Mouse (Mus musculus) embryonic facial prominence, embryonic 10.5 days (tissue): ENCODE results near the gene Gins1. TPM values are rescaled to one million over a fixed set of nuclear protein-coding genes. Genes with fewer than 3 reads are reported as not detected.
"Not testable (repeated sequence)": the region's sequence is repeated elsewhere in the genome, so short reads cannot be mapped to it uniquely, and the experiment has no call there.

ENCODE experiments used
- DNase-seq: peaks from one replicate; pipeline ENCODE4 v3.0.0-alpha.2; 2017; ENCODE audit warnings: low spot score
- H3K27ac ChIP-seq: fragments of 300-500 bp; sonication (generic); replicated peaks from 2 replicates; pipeline ENCODE4 v1.5.1; 2016; ENCODE audit warnings: mild to moderate bottlenecking
- H3K27me3 ChIP-seq: fragments of 300-500 bp; sonication (generic); replicated peaks from 2 replicates; pipeline ENCODE4 v1.6.1; 2016; ENCODE audit warnings: low read depth, mild to moderate bottlenecking; ENCODE audit not compliant: poor library complexity, severe bottlenecking
- H3K36me3 ChIP-seq: fragments of 300-500 bp; sonication (generic); replicated peaks from 2 replicates; pipeline ENCODE4 v1.6.1; 2016; ENCODE audit warnings: mild to moderate bottlenecking, moderate library complexity
- H3K4me1 ChIP-seq: fragments of 300-500 bp; sonication (generic); 2 replicates; pipeline ENCODE4 v1.6.1; 2016
- H3K4me3 ChIP-seq: fragments of 300-500 bp; sonication (generic); 2 replicates; pipeline ENCODE4 v1.5.1; 2016; ENCODE audit warnings: mild to moderate bottlenecking, moderate library complexity
- H3K9me3 ChIP-seq: fragments of 300-500 bp; sonication (generic); 2 replicates; pipeline ENCODE4 v1.6.1; 2016; ENCODE audit warnings: mild to moderate bottlenecking
- WGBS: fragments of 180-500 bp; shearing (Covaris S2); methylation state at CpG from one replicate; pipeline ENCODE4 v1.1.7; 2016; 5-methylcytosine and 5-hydroxymethylcytosine counted together
- polyA plus RNA-seq: library from polyadenylated mRNA; unstranded; fragments of >200 nt; fragmentation: Nextera tagmentation; extraction: Ambion mirVana; gene quantifications from 2 replicates; pipeline ENCODE4 v1.2.1, GENCODE M21; 2016

Gins1 gene
- polyA plus RNA-seq, 1 experiment from 2014 or later, result 76.0 TPM

- H3K4me1 ChIP-seq, result no peaks in the 10 kb centered on the region
- H3K4me3 ChIP-seq, result no peak overlapping the region
- H3K27me3 ChIP-seq, result no peaks in the 10 kb centered on the region
- H3K9me3 ChIP-seq, result no peaks in the 10 kb centered on the region
- WGBS, result 95% methylated on average over 3 of the region's 3 CpGs
- DNase-seq, result no peak
- H3K27ac ChIP-seq, result no peak overlapping the region
- H3K36me3 ChIP-seq, result peaks cover 76% of the 10 kb centered on the region
Observed at GRCm38 (mm10) chr2:150918720-150919119, 13.5 kb downstream of the Gins1 start.

- no peaks in the 10 kb centered on the region for H3K4me1 ChIP-seq
- H3K36me3 ChIP-seq, result peaks cover 79% of the 10 kb centered on the region
- DNase-seq, result no peak
- no peak overlapping the region for H3K27ac ChIP-seq
- no peak overlapping the region for H3K4me3 ChIP-seq
- no peaks in the 10 kb centered on the region for H3K27me3 ChIP-seq
- no peaks in the 10 kb centered on the region for H3K9me3 ChIP-seq
- WGBS, result 93% methylated on average over 3 of the region's 3 CpGs
Observed at GRCm38 (mm10) chr2:150920543-150920942, 15.3 kb downstream of the Gins1 start.

- 89% methylated on average over 6 of the region's 6 CpGs for WGBS
- DNase-seq, result no peak
- Histone ChIP-seq H3K4me3 (no peak overlapping the region), H3K4me1 (no peaks in the 10 kb centered on the region), H3K27me3 (no peaks in the 10 kb centered on the region), H3K9me3 (no peaks in the 10 kb centered on the region), H3K36me3 (peaks cover 81% of the 10 kb centered on the region), H3K27ac (no peak overlapping the region)
Observed at GRCm38 (mm10) chr2:150921697-150922096, 16.5 kb downstream of the Gins1 start.

GRCm38 (mm10) chr2:150922165-150922564 is 17.0 kb downstream of the Gins1 start:
- Histone ChIP-seq H3K4me3 (no peak overlapping the region), H3K9me3 (no peaks in the 10 kb centered on the region), H3K27ac (no peak overlapping the region), H3K4me1 (no peaks in the 10 kb centered on the region), H3K27me3 (no peaks in the 10 kb centered on the region), H3K36me3 (peaks cover 81% of the 10 kb centered on the region)
- WGBS, result 96% methylated on average over 4 of the region's 4 CpGs
- DNase-seq, result no peak

GRCm38 (mm10) chr2:150923026-150923425 is 17.8 kb downstream of the Gins1 start:
- H3K4me3 ChIP-seq, result no peak overlapping the region
- 91% methylated on average over 3 of the region's 3 CpGs for WGBS
- H3K27me3 ChIP-seq, result no peaks in the 10 kb centered on the region
- H3K27ac ChIP-seq, result no peak overlapping the region
- DNase-seq, result no peak
- H3K4me1 ChIP-seq, result no peaks in the 10 kb centered on the region
- H3K36me3 ChIP-seq, result peaks cover 81% of the 10 kb centered on the region
- H3K9me3 ChIP-seq, result no peaks in the 10 kb centered on the region

- DNase-seq, result no peak
- no peaks in the 10 kb centered on the region for H3K9me3 ChIP-seq
- H3K36me3 ChIP-seq, result peaks cover 81% of the 10 kb centered on the region
- no peaks in the 10 kb centered on the region for H3K27me3 ChIP-seq
- no peak overlapping the region for H3K4me3 ChIP-seq
- H3K27ac ChIP-seq, result no peak overlapping the region
- no peaks in the 10 kb centered on the region for H3K4me1 ChIP-seq
- 93% methylated on average over 7 of the region's 7 CpGs for WGBS
Observed at GRCm38 (mm10) chr2:150923505-150923904, 18.3 kb downstream of the Gins1 start.

GRCm38 (mm10) chr2:150927038-150927720 is 22.0 kb downstream of the Gins1 start:
- WGBS, result 94% methylated on average over 11 of the region's 11 CpGs
- H3K27me3 ChIP-seq, result no peaks in the 10 kb centered on the region
- H3K4me1 ChIP-seq, result no peaks in the 10 kb centered on the region
- no peaks in the 10 kb centered on the region for H3K9me3 ChIP-seq
- no peak overlapping the region for H3K27ac ChIP-seq
- H3K36me3 ChIP-seq, result peaks cover 93% of the 10 kb centered on the region
- no peak overlapping the region for H3K4me3 ChIP-seq
- DNase-seq, result no peak

- Histone ChIP-seq H3K27ac (no peak overlapping the region), H3K4me1 (no peaks in the 10 kb centered on the region), H3K4me3 (no peak overlapping the region), H3K9me3 (no peaks in the 10 kb centered on the region), H3K36me3 (peaks cover 95% of the 10 kb centered on the region), H3K27me3 (no peaks in the 10 kb centered on the region)
- no peak for DNase-seq
- WGBS, result 89% methylated on average over 6 of the region's 6 CpGs
Observed at GRCm38 (mm10) chr2:150929156-150929555, 24.0 kb downstream of the Gins1 start.

- Histone ChIP-seq H3K4me1 (no peaks in the 10 kb centered on the region), H3K36me3 (peaks cover 94% of the 10 kb centered on the region), H3K27ac (no peak overlapping the region), H3K9me3 (no peaks in the 10 kb centered on the region), H3K4me3 (no peak overlapping the region), H3K27me3 (no peaks in the 10 kb centered on the region)
- WGBS, result 81% methylated on average over 3 of the region's 3 CpGs
- DNase-seq, result no peak
Observed at GRCm38 (mm10) chr2:150930806-150931205, 25.6 kb downstream of the Gins1 start.

GRCm38 (mm10) chr2:150933482-150933881 is 28.3 kb downstream of the Gins1 start:
- Histone ChIP-seq H3K9me3 (no peaks in the 10 kb centered on the region), H3K27me3 (no peaks in the 10 kb centered on the region), H3K27ac (no peak overlapping the region), H3K36me3 (peaks cover 91% of the 10 kb centered on the region), H3K4me1 (no peaks in the 10 kb centered on the region), H3K4me3 (no peak overlapping the region)
- WGBS, result 81% methylated on average over 19 of the region's 19 CpGs
- DNase-seq, result no peak

- Histone ChIP-seq H3K9me3 (no peaks in the 10 kb centered on the region), H3K4me1 (no peaks in the 10 kb centered on the region), H3K27ac (no peak overlapping the region), H3K4me3 (no peak overlapping the region), H3K27me3 (no peaks in the 10 kb centered on the region), H3K36me3 (peaks cover 84% of the 10 kb centered on the region)
- WGBS, result 93% methylated on average over 4 of the region's 4 CpGs
- no peak for DNase-seq
Observed at GRCm38 (mm10) chr2:150934659-150935058, 29.5 kb downstream of the Gins1 start.

- H3K27ac ChIP-seq, result no peak overlapping the region
- WGBS, result 91% methylated on average over 5 of the region's 5 CpGs
- no peak for DNase-seq
- H3K27me3 ChIP-seq, result no peaks in the 10 kb centered on the region
- H3K4me1 ChIP-seq, result no peaks in the 10 kb centered on the region
- H3K36me3 ChIP-seq, result peaks cover 80% of the 10 kb centered on the region
- no peaks in the 10 kb centered on the region for H3K9me3 ChIP-seq
- H3K4me3 ChIP-seq, result no peak overlapping the region
Observed at GRCm38 (mm10) chr2:150944017-150944416, 38.8 kb downstream of the Gins1 start.

GRCm38 (mm10) chr2:150947341-150947740 is 42.1 kb downstream of the Gins1 start:
- not testable (repeated sequence) for H3K9me3 ChIP-seq, H3K4me1 ChIP-seq, H3K27ac ChIP-seq, DNase-seq, H3K4me3 ChIP-seq, H3K27me3 ChIP-seq
- H3K36me3 ChIP-seq, result peaks cover 85% of the 10 kb centered on the region
- 92% methylated on average over 5 of the region's 5 CpGs for WGBS
